Mouse (Mus musculus): ENCODE results near the gene Zfp809. TPM values are rescaled to one million over a fixed set of nuclear protein-coding genes. Genes with fewer than 3 reads are reported as not detected.
"Not testable (repeated sequence)": the region's sequence is repeated elsewhere in the genome, so short reads cannot be mapped to it uniquely, and the experiment has no call there.

Gene Zfp809
- 19.4 and 26.0 TPM in 2 replicates for polyA plus RNA-seq (2012; ENCODE audit: insufficient read depth, insufficient read length, missing spikeins)

DNA sequence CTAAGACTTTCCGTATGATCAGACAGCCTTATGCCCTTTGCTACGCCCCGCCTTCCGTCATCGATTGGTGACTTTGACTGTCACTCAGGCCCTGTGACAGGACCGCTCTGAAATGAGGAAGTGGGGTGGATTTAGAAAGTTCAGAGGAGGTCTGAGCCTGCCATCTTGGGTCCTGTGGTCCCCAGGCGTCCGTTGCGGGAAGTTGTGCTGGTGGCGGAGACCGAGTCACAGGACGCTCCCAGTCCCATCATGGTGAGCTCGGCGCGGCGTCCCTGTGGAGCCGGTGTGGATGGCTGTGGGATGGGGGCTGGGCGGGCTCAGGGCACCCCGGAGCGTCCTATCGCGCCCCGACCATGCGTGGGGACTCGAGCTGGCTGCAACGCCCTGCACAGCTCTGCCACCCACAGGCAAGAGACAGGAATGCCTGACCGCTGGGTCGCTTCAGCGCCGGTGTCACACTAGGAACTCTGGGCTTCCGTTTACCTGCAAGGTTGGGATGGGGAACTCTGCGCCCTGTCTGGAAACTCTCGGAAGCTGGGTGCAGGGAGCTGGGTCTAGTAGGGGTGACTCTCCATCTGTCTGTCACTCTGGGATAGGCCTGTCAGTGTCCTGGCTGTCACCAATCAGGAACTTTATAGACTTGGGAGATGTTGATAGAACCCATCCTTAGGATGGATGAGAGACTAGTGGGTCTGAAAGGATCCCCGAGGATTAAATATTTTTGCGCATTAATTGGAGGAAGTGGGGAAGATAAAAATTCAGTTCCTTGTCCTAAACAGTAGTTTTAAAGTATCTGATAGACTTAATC is at the start of gene Zfp809:
Zfp809 (plus strand) TSS at position 134 of the 808 bp plus-strand sequence.
- Histone ChIP-seq H3K4me1 (ENCODE audit: control insufficient read depth, insufficient read depth, low read length) (peaks cover 5% of the 10 kb centered on the region; the same call in 1 of the 2 replicates), H3K27ac (ENCODE audit: insufficient read depth, low read depth, low read length) (peak within 1 kb of the TSS; percentile 78), H3K4me3 (ENCODE audit: insufficient read depth, low read length) (peak within 1 kb of the TSS; percentile 75)
- TF ChIP-seq POLR2A (IDR thresholded peaks at IDR 0.05; ENCODE audit: borderline replicate concordance, low read depth, low read length) (no peak), CTCF (IDR thresholded peaks at IDR 0.05; ENCODE audit: low read depth, low read length) (no peak; the same call in 1 of the 2 replicates)

GRCm38 (mm10) chr9:22188025-22188611 is 37.4 kb upstream of the Zfp809 start, which contains the start of gene Zfp872:
Zfp872 (plus strand) TSS chr9:22188090.
- no peaks in the 10 kb centered on the region for H3K4me1 ChIP-seq (ENCODE audit: control insufficient read depth, insufficient read depth, low read length)
- no peak within 1 kb of the TSS for H3K4me3 ChIP-seq (ENCODE audit: insufficient read depth, low read length)
- no peak within 1 kb of the TSS for H3K27ac ChIP-seq (ENCODE audit: insufficient read depth, low read depth, low read length)
- no peak for TF ChIP-seq POLR2A (IDR thresholded peaks at IDR 0.05; ENCODE audit: borderline replicate concordance, low read depth, low read length)
- TF ChIP-seq CTCF (IDR thresholded peaks at IDR 0.05; ENCODE audit: low read depth, low read length): no peak

GRCm38 (mm10) chr9:22196412-22196811 is 29.1 kb upstream of the Zfp809 start:
- TF ChIP-seq CTCF (IDR thresholded peaks at IDR 0.05; ENCODE audit: low read depth, low read length) (no peak), POLR2A (IDR thresholded peaks at IDR 0.05; ENCODE audit: borderline replicate concordance, low read depth, low read length) (no peak)
- H3K4me1 ChIP-seq (ENCODE audit: control insufficient read depth, insufficient read depth, low read length): no peaks in the 10 kb centered on the region

DNA sequence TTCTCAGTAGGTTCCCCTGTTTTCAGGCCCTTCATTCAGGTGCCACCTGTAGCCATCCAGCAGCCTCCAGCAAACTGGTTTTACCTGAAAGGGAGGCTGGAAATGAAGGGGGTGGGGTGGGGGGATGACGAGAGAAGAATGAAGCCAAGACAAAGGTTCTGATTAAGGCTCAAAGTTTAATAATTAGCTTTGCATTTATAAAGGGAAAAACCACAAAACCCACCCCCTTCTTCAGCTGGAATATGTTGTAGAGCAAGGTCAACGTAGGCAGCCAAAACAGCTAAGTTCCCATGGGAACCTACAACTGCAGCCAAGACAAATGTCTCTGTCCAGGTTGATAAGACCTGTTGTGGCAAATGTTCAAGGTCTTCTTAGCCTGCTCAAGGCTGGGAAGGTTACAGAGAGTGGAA is 11.7 kb upstream of the Zfp809 start:
- Histone ChIP-seq H3K4me1 (ENCODE audit: control insufficient read depth, insufficient read depth, low read length) (no peaks in the 10 kb centered on the region), H3K4me3 (ENCODE audit: insufficient read depth, low read length) (no peak overlapping the region), H3K27ac (ENCODE audit: insufficient read depth, low read depth, low read length) (no peak overlapping the region)
- TF ChIP-seq CTCF (IDR thresholded peaks at IDR 0.05; ENCODE audit: low read depth, low read length) (no peak), POLR2A (IDR thresholded peaks at IDR 0.05; ENCODE audit: borderline replicate concordance, low read depth, low read length) (no peak)

More at GRCm38 (mm10) chr9:22196412-22196811, 29.1 kb upstream of the Zfp809 start:
- Histone ChIP-seq H3K27ac (ENCODE audit: insufficient read depth, low read depth, low read length) (no peak overlapping the region), H3K4me3 (ENCODE audit: insufficient read depth, low read length) (no peak overlapping the region)

- H3K4me1 ChIP-seq (ENCODE audit: control insufficient read depth, insufficient read depth, low read length): no peaks in the 10 kb centered on the region
- no peak overlapping the region for H3K4me3 ChIP-seq (ENCODE audit: insufficient read depth, low read length)
- TF ChIP-seq CTCF (IDR thresholded peaks at IDR 0.05; ENCODE audit: low read depth, low read length) (no peak), POLR2A (IDR thresholded peaks at IDR 0.05; ENCODE audit: borderline replicate concordance, low read depth, low read length) (no peak)
- no peak overlapping the region for H3K27ac ChIP-seq (ENCODE audit: insufficient read depth, low read depth, low read length)
Observed at GRCm38 (mm10) chr9:22214549-22214948, 11.0 kb upstream of the Zfp809 start.

DNA sequence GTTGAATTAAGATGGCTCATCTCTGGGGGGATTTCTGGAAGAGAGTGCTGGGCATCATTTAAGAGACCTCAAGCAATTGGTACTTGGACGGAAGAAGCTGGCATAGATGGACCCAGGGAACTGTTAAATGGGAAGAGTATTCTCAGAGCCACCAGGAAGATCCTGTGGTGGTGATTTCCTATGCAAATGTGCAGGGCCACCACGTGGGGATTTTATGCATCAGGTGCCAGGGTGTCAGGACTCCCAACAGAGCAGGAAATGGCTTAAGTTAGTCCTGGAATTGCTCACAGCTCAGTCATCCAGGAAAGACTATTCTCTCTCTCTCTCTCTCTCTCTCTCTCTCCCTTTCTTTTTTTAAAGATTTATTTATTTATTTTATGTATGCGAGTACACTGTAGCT is 8.8 kb upstream of the Zfp809 start:
- Histone ChIP-seq H3K4me3 (ENCODE audit: insufficient read depth, low read length) (no peak overlapping the region), H3K27ac (ENCODE audit: insufficient read depth, low read depth, low read length) (no peak overlapping the region), H3K4me1 (ENCODE audit: control insufficient read depth, insufficient read depth, low read length) (no peaks in the 10 kb centered on the region)
- TF ChIP-seq POLR2A (IDR thresholded peaks at IDR 0.05; ENCODE audit: borderline replicate concordance, low read depth, low read length) (no peak), CTCF (IDR thresholded peaks at IDR 0.05; ENCODE audit: low read depth, low read length) (no peak)

DNA sequence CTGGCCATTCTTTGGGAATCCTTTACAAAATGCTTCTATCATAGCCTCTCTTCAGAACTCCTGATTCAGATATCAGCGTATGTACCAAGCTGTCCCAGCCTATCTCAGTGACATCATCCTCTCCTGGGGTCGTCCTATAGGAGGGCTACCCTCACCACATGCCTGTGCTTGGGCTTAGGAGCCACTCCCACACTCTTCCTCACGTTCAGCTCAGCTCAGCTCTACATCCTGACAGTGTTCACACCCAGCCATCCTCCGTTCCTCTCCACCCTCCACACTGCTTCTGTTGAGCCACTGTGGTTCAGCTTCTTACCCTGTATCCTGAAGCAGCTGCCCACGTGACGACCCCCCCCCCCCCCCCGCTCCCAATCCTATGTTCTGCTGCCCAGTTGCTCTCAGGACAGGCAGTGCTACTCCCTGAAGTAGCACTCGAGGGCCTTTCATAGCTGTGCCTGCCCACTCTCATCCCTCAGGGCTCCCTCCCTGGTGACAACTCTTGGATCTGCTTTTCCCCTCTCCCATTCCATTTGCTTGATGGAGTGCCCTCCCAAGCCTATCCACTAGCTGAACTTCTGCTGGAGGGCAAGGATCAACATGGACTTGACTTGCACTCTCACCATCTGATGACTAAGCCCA is 7.5 kb upstream of the Zfp809 start:
- TF ChIP-seq CTCF (IDR thresholded peaks at IDR 0.05; ENCODE audit: low read depth, low read length) (no peak), POLR2A (IDR thresholded peaks at IDR 0.05; ENCODE audit: borderline replicate concordance, low read depth, low read length) (no peak)

GRCm38 (mm10) chr9:22224066-22224465 is 1.4 kb upstream of the Zfp809 start:
- Histone ChIP-seq H3K27ac (ENCODE audit: insufficient read depth, low read depth, low read length) (no peak overlapping the region), H3K4me1 (ENCODE audit: control insufficient read depth, insufficient read depth, low read length) (peaks cover 5% of the 10 kb centered on the region; the same call in 1 of the 2 replicates), H3K4me3 (ENCODE audit: insufficient read depth, low read length) (no peak overlapping the region)
- TF ChIP-seq POLR2A (IDR thresholded peaks at IDR 0.05; ENCODE audit: borderline replicate concordance, low read depth, low read length): no peak
- no peak for TF ChIP-seq CTCF (IDR thresholded peaks at IDR 0.05; ENCODE audit: low read depth, low read length)

More for the DNA sequence above, 7.5 kb upstream of the Zfp809 start:
- Histone ChIP-seq H3K27ac (ENCODE audit: insufficient read depth, low read depth, low read length) (no peak overlapping the region), H3K4me3 (ENCODE audit: insufficient read depth, low read length) (no peak overlapping the region), H3K4me1 (ENCODE audit: control insufficient read depth, insufficient read depth, low read length) (no peaks in the 10 kb centered on the region)

DNA sequence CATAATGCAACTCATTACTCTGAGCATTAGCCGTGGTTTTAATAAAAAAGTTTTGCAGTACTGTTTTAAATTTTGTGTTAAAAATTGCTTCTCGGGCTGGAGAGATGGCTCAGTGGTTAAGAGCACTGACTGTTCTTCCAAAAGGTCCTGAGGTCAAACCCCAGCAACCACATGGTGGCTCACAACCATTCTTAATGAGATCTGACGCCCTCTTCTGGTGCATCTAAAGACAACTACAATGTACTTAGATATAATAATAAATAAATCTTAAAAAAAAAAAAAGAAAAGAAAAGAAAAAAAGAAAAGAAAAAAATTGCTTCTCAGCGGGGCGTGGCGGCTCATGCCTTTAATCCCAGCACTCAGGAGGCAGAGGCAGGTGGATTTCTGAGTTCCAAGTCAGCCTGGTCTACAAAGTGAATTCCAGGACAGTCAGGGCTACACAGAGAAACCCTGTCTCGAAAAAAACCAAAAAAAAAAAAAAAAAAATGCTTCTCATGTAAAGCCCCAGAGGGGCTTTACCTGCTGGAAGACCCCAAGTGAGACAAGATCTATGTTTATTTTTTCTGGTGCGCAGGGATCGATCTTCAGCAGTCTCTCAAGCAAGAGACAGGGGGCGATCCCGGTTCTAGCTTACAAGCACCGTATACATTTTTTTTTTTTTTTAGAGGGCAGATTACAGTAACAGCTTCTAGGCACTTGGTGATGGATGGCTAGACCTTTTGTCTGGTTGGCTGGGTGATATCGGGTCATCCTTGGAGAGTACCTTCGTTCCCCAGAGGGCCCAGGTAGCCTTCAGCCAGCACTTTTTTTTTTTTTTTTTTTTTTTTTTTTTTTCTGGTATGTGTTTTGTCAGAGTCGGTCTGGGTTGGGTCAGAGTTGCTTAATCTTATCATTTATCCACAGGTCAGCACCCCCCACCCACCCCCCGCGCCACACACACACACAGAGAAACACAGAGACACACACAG is 694 bp upstream of the Zfp809 start:
- Histone ChIP-seq H3K4me3 (ENCODE audit: insufficient read depth, low read length) (peak overlapping the region; percentile 75), H3K4me1 (ENCODE audit: control insufficient read depth, insufficient read depth, low read length) (peaks cover 5% of the 10 kb centered on the region; the same call in 1 of the 2 replicates), H3K27ac (ENCODE audit: insufficient read depth, low read depth, low read length) (peak overlapping the region; percentile 60)
- TF ChIP-seq POLR2A (IDR thresholded peaks at IDR 0.05; ENCODE audit: borderline replicate concordance, low read depth, low read length): no peak
- TF ChIP-seq CTCF (IDR thresholded peaks at IDR 0.05; ENCODE audit: low read depth, low read length): no peak

- H3K4me1 ChIP-seq (ENCODE audit: control insufficient read depth, insufficient read depth, low read length); H3K27ac ChIP-seq (ENCODE audit: insufficient read depth, low read depth, low read length): not testable (repeated sequence)
- peak overlapping the region; percentile 75 for H3K4me3 ChIP-seq (ENCODE audit: insufficient read depth, low read length)
Observed at GRCm38 (mm10) chr9:22226389-22226673, 817 bp downstream of the Zfp809 start.
